Mouse (Mus musculus) spleen, postnatal 36 days (tissue): ENCODE results near the gene Ube2m.

Source experiments
- DNase-seq, 2 experiments: peaks; one replicate each; pipeline ENCODE4 v3.0.0; 2022; ENCODE audit warnings: low spot score in 2 of 2, mixed read lengths in 1 of 2

Ube2m gene

DNA sequence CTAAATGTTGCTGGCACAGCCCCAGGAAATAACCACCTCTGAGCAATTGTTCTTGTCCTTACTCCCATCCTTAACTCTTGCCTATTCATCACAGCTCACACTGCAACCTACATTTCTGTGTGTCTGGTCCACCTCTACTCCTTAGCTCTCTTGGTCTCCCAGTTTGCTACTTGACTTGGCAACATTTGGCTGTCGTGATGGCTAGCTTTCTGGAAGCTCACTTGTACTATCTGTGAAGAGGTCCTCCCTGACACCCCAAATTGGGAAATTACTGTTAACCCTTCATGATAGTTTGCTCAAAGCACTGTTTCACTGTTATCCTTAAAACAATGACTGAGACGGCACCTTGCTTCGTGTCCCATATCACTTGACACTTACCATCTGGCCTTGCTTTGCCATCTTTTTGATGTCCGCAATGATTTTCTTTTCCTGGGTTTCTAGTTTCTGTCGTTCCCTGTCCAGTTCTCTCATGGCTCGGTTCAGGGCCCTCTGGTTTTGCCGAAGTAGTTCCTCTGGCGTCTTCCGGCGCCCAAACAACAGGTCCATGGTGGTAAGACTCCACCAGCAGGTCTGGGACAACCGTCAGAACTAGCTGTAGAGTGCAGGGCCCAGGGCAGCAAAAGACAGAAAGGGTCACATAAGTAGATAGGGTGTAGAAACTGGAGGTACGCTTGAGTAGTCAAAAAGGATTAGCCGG, 4.5 kb downstream of the Ube2m start:
- no peak for DNase-seq

DNA sequence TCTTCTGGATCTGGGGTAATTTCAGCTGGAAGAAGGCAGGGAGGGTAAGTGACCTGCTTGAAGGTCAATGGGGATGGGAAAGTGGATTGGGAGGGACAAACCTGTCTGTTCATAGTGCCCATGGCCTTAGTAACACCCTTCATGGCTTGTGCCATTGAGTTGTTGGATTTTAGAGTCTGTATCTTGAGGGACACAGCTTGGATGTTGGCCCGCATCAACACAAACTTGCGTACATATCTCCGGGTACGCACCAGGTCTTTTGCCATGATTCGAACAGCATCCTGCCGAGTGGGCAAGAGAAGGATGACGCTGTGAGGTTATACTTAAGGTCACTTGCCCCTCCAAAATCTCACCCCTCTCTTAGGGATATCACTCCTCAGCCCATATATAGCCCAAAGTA, 5.5 kb downstream of the Ube2m start:
- no peak for DNase-seq

DNA sequence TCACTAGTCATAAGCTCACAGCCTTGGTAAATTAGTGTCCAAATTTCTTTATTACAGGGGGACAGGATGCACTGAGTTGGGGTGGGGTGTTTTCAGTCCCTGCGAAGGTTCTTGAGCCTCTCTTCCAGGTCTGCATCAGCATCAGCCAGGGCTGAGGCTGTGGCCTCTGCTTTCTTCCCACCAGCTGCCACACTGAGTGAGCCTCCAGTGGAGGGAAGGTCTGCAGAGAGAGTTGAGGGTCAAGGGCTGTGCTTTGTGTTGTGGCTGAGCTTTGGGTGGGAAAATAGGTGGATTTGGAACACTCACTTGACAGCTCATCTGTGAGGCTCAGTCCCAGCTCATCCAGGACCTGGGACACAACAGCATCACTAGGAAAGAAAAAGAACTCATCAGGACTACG, 6.1 kb downstream of the Ube2m start:
- DNase-seq, result no peak

DNA sequence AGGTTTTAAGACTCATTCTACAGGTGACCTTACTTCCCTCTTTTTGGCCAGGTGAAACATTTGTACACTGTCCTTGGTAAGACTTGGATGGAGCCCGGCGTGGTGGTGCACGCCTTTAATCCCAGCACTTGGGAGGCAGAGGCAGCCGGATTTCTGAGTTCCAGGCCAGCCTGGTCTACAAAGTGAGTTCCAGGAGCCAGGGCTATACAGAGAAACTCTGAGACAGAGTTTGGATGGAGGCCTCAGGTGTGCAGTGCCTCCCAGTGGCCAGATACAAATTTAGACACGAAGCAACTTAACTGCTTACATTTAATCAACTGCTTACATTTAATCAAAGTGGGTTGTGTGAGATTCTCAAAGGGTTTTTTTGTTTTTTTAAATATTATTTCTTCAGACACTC, 7.0 kb downstream of the Ube2m start:
- no peak for DNase-seq

DNA sequence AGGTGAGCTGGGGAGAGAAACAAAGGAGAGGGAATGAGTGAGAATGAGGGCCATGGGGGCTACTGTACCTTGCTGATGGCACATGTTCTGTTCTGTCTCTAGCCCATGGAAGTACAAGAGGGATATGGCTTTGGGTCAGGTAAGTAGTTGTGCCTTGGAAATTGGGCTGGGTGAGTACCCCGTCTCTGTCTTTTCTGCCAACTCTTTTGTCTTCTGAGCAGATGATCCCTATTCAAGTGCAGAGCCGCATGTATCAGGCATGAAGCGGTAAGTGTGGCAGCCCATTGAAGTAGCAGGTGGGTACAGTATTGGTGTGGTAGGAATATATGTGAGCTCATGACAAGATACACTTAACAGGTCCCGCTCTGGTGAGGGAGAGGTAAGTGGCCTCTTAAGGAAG, 9.1 kb downstream of the Ube2m start:
- DNase-seq, result no peak

DNA sequence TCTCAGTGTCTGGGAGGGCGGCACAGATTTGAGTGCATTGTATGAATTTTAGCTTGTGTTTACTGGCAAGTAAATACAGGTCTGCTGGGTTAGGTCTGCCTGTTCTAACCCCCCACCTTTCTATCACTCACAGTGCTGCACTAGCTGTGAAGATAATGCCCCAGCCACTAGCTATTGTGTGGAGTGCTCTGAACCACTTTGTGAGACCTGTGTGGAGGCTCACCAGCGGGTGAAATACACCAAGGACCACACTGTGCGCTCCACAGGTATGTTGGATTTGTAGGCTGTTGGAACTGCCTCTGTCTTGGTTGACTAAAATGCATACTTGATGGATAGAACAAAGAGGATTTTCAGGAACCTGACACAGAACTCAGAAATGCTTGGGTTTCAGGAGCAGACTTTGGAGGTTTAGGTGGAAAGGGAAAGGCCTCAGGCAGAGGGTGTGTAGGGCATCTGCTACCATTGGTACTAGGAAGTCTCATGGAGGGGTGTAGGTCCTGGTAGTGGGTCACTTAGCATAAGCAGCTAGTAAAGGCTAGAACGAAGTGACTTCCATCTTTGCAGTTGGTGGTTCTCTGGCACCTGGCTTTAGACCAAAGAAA, 12.5 kb downstream of the Ube2m start:
- no peak for DNase-seq

DNA sequence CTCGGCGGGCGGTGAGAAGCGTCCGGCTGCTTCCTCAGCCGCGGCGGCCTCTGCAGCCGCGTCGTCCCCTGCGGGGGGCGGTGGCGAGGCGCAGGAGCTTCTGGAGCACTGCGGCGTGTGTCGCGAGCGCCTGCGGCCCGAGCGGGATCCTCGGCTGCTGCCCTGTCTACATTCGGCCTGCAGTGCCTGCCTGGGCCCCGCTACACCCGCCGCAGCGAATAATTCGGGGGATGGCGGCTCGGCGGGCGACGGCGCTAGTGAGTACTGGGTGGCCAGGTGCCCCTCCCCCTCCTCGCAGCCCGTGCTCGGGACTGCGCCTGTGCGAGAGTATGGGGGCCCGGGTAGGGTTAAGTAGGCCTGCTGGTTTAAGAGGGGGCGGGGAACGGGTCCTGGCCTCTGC, 13.3 kb downstream of the Ube2m start:
- peak; percentile 54 to 64 for DNase-seq

DNA sequence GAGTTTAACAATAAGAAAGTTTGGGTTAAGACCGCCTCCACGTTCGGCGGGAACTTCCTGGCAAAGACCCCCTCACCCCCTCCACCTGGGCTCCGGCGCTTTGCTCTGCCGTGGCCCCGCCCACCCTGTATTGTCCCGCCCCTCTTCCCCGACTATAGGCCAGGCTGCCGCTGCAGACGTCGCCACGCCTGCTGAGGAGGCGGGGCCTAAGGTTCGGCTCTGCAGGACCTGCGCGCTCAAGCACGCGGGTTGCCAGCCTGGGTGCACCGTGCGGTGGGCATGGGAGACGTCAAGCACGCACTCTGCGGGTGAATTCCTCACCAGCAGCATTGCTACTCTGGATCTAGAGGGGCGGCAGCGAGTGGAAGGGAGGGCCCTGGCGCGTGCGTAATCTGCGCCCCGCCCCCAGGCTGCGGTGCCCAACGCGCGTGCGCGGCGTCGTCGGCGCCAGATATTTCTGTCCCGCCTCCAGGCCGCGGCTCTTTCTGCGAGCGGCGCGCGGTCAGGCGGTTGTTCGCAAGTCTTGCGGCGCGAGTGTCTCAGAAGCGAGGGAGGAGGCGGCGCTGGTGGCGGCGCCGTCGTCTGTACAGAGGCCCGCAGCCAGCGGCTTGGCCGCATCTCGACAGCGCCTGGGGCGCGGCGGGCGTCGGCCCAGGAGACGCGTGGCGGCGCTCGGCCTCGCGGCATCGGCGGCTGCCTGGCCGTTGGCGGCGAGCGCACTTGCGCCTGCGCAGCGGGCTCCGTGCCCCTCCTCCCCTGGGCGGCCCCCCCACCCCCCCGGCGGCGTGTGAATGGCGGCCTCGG, 13.9 kb downstream of the Ube2m start:
- peak; percentile 87 to 90 for DNase-seq

DNA sequence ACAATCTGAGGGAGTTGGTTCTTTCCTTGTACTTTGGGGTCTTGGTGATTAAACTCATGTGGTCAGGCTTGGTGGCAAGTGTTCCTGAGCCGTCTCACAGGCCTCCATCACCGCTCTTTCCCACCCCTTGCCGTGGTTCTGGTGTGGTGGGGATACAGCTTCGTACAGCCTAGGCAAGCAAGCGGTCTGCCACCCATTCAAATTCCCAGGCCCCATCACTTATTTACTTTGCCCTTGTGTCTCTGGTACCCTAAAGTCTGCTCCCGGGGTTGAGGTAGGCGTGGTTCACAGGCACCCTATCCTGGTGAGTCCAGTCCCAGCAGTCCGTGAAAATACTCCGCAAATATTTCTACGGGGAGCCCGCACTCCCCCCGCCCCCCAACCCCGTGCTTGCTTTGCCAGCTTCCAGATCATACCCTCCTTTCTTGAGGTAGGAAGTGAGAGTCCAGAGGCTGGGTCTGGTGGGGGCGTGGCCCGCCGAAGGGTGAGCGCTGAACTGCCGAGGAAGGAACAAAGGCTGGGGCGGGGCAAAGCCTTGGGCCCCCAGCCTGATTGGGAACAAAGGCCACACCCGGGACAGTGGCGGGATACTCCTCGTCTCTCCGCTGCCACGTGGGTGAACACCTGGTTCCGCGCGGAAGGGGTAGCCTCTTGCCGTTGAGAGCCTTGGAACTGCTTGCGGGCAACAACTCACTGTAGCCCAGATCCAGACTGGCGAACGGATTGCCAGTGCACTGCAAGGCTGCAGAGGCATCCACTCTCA, 15.1 kb downstream of the Ube2m start:
- peak; percentile 78 to 83 for DNase-seq

DNA sequence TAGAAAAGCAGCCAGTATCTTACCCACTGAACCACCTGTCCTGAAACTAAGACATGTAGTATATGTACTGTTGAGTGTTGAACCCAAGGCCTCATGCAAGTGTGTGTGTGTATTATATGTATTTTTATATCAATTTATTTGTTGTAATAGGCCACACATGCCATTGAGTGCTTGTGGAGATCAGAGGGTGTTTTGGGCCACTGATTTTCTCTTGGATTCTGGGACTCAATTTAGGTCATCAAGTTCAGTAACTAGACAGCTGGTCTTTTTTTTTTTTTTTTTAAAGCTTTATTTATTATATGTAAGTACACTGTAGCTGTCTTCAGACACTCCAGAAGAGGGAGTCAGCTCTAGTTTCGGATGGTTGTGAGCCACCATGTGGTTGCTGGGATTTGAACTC, 22.9 kb downstream of the Ube2m start:
- no peak for DNase-seq

DNA sequence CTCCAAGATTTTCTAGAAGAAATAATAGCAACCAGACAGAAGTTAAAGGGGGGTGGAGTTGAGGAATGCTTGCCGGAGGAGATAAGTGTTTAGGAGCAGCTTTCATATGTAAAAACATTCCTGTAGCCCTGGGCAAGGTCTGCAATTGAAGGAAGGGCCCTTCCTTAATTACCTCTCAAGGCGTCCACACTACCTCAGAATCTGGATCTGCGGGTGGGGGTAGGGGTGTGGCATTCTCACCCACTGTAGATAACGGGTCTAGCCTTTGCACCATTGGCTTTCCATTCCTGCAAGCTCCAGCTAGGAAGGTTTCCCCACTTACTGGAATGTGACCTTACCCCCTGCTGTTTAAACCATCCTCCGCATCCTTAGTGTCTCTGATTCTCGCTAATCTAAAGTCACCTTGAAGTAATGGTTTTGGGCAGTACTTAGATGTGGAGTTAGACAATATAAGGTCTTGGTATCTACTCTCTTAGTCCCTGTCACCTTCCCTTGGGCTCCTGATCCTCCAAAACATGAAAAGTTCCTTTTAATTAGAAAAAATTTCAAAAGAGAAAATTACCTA, 23.7 kb downstream of the Ube2m start:
- no peak for DNase-seq

DNA sequence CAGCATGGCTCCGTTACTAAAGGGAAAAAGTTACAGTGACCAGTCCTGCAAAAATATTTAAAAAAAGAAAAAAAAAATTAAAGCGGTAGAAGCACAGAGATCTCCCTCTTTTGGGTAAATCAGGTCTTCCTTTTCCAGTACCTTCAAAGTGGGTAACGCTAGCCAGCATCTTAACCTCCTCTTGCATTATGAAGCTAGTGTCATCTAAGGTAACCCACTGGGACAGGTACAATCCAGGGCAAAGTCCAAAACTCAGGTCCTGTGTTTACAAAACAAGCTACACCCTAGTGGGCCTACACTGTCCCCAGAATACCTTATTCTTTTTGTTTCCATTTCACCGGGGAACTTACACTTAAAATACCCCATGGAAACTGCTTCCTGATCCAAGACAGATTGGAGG, 24.4 kb downstream of the Ube2m start:
- no peak for DNase-seq

DNA sequence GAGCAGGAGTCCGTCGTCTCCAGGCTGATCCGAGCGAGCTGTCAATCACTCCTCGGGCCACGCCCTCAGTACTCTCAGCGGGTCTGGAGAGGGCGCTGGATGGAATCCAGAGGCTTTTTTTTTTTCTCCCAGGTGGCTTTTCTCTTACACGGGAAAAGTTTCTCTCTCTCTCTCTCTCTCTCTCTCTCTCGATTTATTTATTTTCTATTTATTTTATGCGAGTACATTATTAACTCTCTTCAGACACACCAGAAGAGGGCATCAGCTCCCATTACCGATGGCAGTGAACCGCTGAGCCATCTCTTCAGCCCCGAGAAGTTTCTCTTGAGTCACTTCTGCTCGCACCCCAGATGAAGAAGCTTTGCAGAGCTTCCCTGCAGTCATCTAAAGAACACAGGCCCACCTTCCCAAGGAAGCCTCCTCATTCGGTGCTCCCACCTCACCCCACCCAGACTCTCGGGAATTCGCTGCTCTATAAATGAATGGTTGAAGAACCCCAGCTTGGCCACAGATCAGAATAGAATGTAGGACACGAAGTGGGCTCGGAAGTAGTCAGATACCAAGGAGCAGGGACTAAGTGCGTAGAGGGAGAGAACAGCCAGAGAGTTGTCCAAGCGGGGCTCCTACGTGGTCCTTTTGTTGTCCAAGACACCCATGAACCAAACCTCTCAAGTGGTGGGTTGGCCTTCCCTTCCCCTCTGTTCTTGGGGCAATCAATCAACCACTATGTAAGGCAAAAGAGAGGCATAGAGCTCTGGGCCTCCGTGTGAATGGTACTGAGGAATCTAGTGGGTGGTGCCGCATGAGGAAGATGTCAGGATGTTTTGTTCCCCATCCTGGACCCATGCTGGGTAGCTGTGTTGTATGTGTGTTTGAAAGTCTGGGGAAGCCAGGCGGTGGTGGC, 27.8 kb downstream of the Ube2m start, which contains the start of gene Zbtb45:
Gene Zbtb45 (minus strand): TSS at position 30 of the 904 bp plus-strand sequence.
- DNase-seq, result no peak

DNA sequence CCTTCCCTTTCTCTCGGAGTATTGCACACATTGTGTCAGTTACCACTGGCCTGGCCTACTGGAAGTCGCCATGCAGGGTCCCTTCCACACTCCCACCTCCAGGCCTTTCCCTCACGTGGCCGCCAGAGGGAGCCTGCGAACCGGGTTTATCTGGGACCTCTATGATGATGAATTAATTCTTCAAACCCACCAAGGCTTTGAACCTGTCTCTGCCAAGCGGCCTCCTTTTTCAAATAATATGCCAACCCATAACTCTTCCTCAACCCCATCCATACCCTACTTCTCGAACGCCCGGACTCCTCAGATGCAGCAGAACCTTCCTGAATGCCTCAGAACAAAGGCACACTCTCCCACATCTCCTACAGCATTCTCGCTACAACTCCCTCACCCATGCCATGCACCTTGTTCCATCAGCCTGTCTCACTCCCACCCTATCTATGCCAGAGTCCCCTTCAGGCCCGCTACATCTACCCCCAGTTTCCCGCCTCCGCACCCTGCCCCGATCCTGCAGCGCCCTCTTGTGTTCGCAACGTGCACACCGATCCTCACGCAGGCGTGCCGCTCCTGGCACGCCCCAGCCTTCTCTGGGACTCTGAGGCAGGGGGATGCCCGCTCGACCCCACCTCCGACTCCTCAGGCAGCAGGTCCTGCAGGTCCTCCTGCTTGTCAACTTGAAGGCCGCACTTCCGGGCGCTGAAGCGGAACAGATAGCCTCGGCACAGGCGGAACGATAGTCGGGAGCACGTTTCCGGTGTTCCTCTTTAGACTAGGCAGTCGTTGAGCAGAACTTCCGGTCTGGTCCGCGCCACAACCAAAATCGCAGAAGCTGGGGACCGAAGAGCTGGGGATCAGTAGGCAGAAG, 28.7 kb downstream of the Ube2m start:
- peak; percentile 80 to 86 for DNase-seq

DNA sequence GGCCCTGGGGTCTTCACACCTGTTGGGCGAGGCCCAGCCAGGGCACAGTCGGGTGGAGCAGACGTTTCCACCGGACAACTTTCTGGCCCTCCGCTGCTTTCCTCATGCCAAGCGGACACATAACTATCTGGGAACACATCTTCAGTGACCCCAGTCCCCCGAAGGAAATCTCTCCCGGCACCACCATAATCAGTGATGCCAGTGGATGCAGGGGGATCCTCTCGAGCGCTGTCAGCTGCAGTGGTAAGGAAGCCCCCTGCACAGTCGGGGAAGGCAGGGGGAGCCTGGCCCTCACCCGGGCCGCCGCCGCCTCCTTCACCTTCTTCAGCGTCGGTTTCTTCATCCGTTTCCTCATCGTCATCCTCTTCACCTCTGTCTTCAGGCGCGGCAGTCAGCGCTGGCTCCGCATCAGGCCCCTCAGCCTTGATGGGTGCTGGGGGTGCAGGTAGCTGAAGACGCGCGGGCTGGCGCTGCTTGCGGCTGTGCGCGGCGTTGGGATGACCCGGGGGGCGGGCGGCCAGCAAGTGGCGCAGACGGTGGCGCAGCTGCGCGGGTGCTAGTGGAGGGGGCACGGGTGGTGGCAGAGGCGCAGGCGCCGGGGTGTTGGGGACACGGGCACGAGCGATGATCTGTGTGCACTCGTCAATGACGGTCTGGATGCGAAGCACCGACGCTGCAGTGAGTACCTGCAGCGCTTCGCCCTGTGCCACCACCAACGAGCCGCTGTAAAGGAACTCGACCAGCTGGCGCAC, 30.6 kb downstream of the Ube2m start:
- DNase-seq, result no peak

DNA sequence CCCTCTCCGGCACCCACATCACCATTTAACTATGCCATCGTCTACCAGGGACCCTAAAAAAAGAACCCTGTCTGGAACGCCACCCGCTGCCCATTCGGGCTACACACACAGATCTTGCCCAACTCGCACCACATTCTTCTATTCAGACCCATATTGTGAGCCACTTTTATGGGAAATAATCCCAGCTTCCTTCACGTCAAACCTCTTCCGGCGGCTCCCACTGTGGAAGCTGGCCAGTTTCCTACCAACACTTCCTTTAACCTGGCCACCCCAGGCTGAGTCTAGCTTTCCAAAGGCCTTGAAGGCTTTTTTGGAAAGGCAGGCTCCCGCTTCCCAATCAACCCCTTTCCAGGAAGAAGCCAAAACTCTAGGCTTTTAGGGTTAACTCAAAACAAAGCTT, 31.5 kb downstream of the Ube2m start:
- no peak for DNase-seq

DNA sequence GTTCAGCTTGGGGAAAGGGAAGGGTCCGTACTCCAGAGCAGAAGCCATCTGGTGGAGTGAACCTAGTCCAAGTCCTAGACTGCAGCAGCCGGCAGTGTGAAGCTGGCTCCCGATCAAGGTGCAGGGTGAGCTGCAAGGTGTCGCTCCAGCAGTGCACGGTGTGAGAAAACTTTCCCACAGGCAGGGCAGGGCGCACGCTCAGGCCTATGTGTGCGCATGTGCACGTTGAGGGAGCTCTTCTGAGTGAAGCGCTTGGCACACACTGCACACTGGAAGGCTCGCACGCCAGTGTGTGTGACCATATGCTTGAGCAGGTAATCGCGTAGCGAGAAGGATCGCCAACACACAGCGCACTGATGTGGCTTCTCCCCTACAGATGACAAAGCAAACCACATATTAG, 32.1 kb downstream of the Ube2m start:
- no peak for DNase-seq

DNA sequence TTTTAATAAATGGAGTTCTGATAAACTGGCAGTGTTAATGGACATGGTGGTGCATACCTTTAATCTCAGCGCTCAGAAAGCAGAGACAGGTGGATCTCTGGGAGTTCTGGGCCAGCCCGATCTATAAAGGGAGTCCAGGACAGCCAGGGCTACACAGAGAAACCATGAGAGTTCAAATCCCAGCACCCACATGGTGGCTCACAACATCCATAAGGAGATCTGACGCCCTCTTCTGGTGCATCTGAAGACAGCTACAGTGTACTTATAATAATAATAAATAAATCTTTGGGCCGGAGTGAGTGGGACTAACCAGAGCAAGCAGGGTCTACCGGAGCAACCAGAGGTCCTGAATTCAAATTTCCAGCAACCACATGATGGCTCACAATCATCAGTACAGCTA, 34.7 kb downstream of the Ube2m start:
- DNase-seq, result no peak

DNA sequence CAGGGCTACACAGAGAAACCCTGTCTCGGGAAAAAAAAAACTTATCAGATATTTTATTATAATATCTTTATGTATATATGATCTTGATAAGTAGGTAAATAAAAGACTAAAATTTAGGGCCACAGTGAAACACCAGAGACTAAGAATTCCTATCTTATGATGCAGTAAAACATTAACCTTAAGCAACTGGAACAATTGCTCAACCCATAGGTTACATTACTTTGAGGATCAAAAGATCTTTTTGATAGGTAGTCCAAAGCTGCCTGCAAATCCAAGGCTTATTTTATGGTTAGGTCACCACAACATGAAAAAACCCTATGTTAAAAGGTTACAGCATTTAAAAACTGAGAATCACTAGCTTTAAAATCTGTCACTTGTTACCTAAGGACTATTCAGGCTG, 36.5 kb downstream of the Ube2m start:
- no peak for DNase-seq
